Mouse (Mus musculus) spleen, postnatal 10 days (tissue): ENCODE results near the gene Osbpl6.

Experiments
- DNase-seq, 2 experiments: peaks; one replicate each; pipeline ENCODE4 v3.0.0; 2021 to 2022; ENCODE audit warnings: low spot score in 2 of 2

Gene Osbpl6

GRCm38 (mm10) chr2:76498891-76499290 is 92.6 kb downstream of the Osbpl6 start:
- no peak for DNase-seq

- no peak for DNase-seq
These were observed 98.0 kb downstream of the Osbpl6 start for GRCm38 (mm10) chr2:76504122-76504839.

GRCm38 (mm10) chr2:76504989-76505388 is 98.7 kb downstream of the Osbpl6 start:
- DNase-seq = no peak

GRCm38 (mm10) chr2:76511281-76511721 is 105.0 kb downstream of the Osbpl6 start:
- DNase-seq = no peak

GRCm38 (mm10) chr2:76512133-76512532 is 105.8 kb downstream of the Osbpl6 start:
- DNase-seq = no peak

GRCm38 (mm10) chr2:76512888-76513287 is 106.6 kb downstream of the Osbpl6 start:
- no peak for DNase-seq

- no peak for DNase-seq
These were observed 107.0 kb downstream of the Osbpl6 start for GRCm38 (mm10) chr2:76513296-76513695.

- DNase-seq = no peak
These were observed 111.2 kb downstream of the Osbpl6 start for GRCm38 (mm10) chr2:76517471-76517870.

GRCm38 (mm10) chr2:76518407-76519063 is 112.2 kb downstream of the Osbpl6 start:
- DNase-seq = no peak

GRCm38 (mm10) chr2:76521585-76521984 is 115.3 kb downstream of the Osbpl6 start:
- DNase-seq = no peak

GRCm38 (mm10) chr2:76524451-76524850 is 118.1 kb downstream of the Osbpl6 start:
- no peak for DNase-seq

- DNase-seq = no peak
These were observed 119.3 kb downstream of the Osbpl6 start for GRCm38 (mm10) chr2:76525645-76526044.

- DNase-seq = no peak
These were observed 126.3 kb downstream of the Osbpl6 start for GRCm38 (mm10) chr2:76532490-76533126.

GRCm38 (mm10) chr2:76534932-76535331 is 128.6 kb downstream of the Osbpl6 start:
- DNase-seq = no peak

- no peak for DNase-seq
These were observed 135.6 kb downstream of the Osbpl6 start for GRCm38 (mm10) chr2:76541900-76542299.

GRCm38 (mm10) chr2:76542921-76543320 is 136.6 kb downstream of the Osbpl6 start:
- no peak for DNase-seq

GRCm38 (mm10) chr2:76545539-76545938 is 139.2 kb downstream of the Osbpl6 start:
- DNase-seq = no peak

GRCm38 (mm10) chr2:76548171-76548570 is 141.9 kb downstream of the Osbpl6 start:
- no peak for DNase-seq

GRCm38 (mm10) chr2:76548836-76549235 is 142.5 kb downstream of the Osbpl6 start:
- DNase-seq = no peak

- no peak for DNase-seq
These were observed 143.0 kb downstream of the Osbpl6 start for GRCm38 (mm10) chr2:76549316-76549715.

GRCm38 (mm10) chr2:76555852-76556558 is 149.7 kb downstream of the Osbpl6 start:
- no peak for DNase-seq

- DNase-seq = no peak
These were observed 153.8 kb downstream of the Osbpl6 start for GRCm38 (mm10) chr2:76560146-76560545.
